Mouse (Mus musculus): ENCODE measurements at regions not wholly inside any gene's neighbourhood (a gene's known extent, or its start where the extent isn't known, plus 50 kb on each side); places are given as distances from the start of the nearest gene placed in this dataset.

DNA sequence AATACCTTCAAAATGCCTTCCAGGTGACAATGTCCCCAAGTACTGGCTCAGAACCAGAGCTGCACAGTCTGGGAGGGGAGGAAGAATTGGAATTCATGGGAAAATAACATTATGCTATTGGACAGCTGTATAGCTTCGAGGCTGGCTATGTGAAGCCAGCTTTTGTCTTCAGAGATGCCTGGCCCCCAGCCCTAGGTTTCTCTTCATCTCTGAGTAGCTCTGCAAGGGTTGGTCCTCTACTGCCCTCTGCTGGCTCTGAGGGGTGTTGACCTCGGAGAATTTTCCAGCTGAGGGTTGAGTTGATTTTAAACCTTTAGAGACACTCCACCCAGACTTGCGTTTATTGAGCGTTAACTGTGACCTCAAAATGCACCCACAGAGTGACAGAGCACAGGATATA is 63.3 kb upstream of the Bace2 start:
- in situ Hi-C loops (cut with MboI; ENCODE audit: unreplicated experiment in 2 of 2), result loop anchor here (5.0 to 25.0 kb wide), 5 partner anchors 606 to 1058 kb away; partner anchors contain the start of gene B3galt5 (in 2 of the 2)

DNA sequence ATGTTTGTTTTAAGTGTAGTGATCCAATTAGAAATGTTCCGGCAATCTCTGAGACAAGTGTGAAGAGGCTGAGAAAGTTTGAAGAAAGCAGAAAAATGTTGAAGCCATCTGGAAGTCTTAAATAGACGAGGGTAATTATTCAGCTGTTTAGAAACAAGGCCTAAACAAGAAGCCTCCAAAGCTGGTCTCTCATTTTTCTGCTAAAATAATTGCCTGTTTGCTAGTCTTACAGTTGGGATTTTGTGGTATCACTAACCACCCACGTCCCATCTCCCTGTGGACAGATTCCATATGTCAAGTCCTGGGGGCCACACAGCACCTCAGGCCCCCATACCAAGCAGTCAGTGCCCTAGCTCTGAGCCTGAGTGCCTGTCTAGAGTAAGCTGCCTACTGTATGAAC is 59.4 kb upstream of the Bace2 start:
- in situ Hi-C loops (cut with MboI; ENCODE audit: unreplicated experiment in 2 of 2), result loop anchor here (10.0 to 25.0 kb wide), 4 partner anchors 610 to 1062 kb away; partner anchors contain the start of gene B3galt5 (in 2 of the 2)

DNA sequence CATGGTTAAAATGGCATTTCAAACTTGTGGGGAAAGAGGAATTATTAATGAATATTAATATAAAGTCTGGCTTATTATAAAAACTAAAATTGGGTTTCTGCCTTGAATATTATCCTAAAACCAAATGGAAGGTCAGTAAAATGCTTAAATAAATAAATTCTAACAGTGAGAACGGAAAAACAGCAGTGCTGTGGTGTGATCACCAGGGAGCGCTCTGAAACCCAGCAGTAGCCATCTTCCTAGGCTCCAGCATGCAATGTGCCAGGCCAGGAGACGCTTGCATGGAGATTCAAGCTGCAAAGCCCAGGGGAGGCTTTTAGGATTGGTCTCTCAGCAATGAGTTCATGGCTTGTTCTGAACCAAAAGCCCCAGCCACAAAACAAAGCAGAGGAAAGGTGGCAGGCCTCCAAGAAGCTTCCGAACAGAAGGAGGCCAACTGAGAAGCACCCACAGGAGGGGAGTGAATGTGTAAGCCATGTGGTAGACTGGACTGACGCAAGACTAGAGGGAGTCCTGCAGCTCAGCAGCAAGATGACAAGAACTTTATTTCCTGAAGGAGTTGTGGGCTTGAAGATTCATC is 52.3 kb upstream of the Bace2 start:
- in situ Hi-C loops (cut with MboI; ENCODE audit: unreplicated experiment in 2 of 2), result loop anchor here in 1 of 2 experiments (10.0 kb wide), 1 partner anchor 291 kb away; no protein-coding TSS in a partner anchor
